ENCODE assay signal across 7 mouse cellular contexts in the genomic region with DNA sequence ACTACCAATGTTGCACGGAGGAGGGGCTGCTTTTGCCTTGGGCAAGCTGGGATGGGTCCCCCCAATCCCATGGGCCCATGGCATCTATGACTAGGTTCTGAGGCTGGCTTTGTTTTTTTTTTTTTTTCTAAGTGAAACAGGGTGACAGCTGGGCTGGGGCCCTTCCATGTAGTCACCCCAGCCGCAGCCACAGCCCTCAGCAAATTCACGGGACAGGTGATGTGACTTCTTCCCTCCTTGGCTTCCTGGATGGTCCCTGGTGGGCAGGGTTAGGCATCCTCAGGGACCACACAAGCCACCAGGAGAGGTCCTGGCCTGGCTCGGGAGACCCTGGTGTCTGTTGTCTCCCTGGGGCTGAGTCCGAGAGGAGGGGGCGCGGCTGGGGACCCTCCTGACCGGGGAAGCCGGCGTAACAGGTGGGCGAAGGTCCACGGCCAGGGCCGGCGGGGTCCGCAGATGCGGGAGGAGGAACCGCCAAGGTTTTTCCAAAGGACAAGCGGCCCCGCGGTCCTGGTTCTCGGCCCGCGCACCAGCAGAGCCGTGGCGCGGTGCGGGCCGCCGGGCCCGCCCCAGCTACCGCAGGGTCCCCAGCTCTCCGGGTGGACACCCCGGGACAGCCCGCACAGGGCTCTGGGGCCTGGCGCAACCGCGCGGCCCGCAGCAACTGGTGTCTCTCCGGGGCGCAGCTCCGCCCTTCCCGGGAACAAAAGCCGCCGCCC. TPM values are rescaled to one million over a fixed set of nuclear protein-coding genes. Genes with fewer than 3 reads are reported as not detected.
DNase-seq lines count a peak whose midpoint lies in the region; ATAC-seq and TF ChIP-seq lines count a peak whose summit lies in the region.

No protein-coding gene starts in this region.

- 8% methylated on average over 43 of the region's 45 CpGs for WGBS in lung, embryonic 15.5 days
- WGBS in heart, embryonic 14.5 days, result 9% methylated on average over 45 of the region's 45 CpGs
- 7% methylated on average over 45 of the region's 45 CpGs for WGBS in liver, embryonic 14.5 days (ENCODE audit: insufficient replicate concordance)
- WGBS in stomach, postnatal 0 days, result 18% methylated on average over 25 of the region's 45 CpGs

- H3K27me3 ChIP-seq in lung, embryonic 15.5 days, result peaks cover 50% of the 10 kb centered on the region
- peaks cover 68% of the 10 kb centered on the region for H3K27me3 ChIP-seq in heart, embryonic 14.5 days (ENCODE audit: control insufficient read depth, insufficient read depth, low read length)
- H3K27me3 ChIP-seq in liver, embryonic 14.5 days (ENCODE audit: control insufficient read depth, insufficient read depth, low read length), result peaks cover 37% of the 10 kb centered on the region
- no peaks in the 10 kb centered on the region; the same call in 1 of the 2 replicates for H3K27me3 ChIP-seq in stomach, postnatal 0 days (ENCODE audit: control insufficient read depth, insufficient read depth, low read length)

- no peaks in the 10 kb centered on the region for H3K9me3 ChIP-seq in lung, embryonic 15.5 days
- no peaks in the 10 kb centered on the region for H3K9me3 ChIP-seq in heart, embryonic 14.5 days (ENCODE audit: control insufficient read depth, low read length)
- H3K9me3 ChIP-seq in liver, embryonic 14.5 days (ENCODE audit: control insufficient read depth, low read length), result no peaks in the 10 kb centered on the region
- no peaks in the 10 kb centered on the region for H3K9me3 ChIP-seq in stomach, postnatal 0 days (ENCODE audit: control insufficient read depth, low read length)

- TF ChIP-seq CTCF in liver, embryonic 14.5 days (IDR thresholded peaks at IDR 0.05; ENCODE audit: low read depth), result no peak
- no peak for TF ChIP-seq CTCF in stomach, postnatal 0 days (IDR thresholded peaks at IDR 0.05; ENCODE audit: low read depth)

- TF ChIP-seq EP300 in liver, embryonic 14.5 days (IDR thresholded peaks at IDR 0.05; ENCODE audit: low read depth), result no peak
- TF ChIP-seq EP300 in stomach, postnatal 0 days (optimal IDR thresholded peaks at IDR 0.05), result no peak

- DNase-seq in lung, postnatal 14 days, result no peak
- no peak for DNase-seq in liver, embryonic 14.5 days (ENCODE audit: low read depth in 3 of 3, low spot score in 3 of 3)
- peak; percentile 62 for DNase-seq in stomach, postnatal 0 days (ENCODE audit: low spot score)
- DNase-seq in retina, postnatal 1 day, result no peak
- no peak for DNase-seq in c-Kit-positive CD71-positive TER-119-positive erythroid progenitor cells, embryonic 14.5 days (ENCODE audit: low spot score)

- H3K9ac ChIP-seq in lung, embryonic 15.5 days, result peak overlapping the region; percentile 50
- peak overlapping the region; percentile 64 for H3K9ac ChIP-seq in heart, embryonic 14.5 days (ENCODE audit: low read length)
- no peak overlapping the region for H3K9ac ChIP-seq in liver, embryonic 14.5 days (replicated peaks)
- peak overlapping the region; percentile 53 for H3K9ac ChIP-seq in stomach, postnatal 0 days (ENCODE audit: low read length)

- 0 out of 2 replicates have a peak, but pooled peaks have one; percentile 19 for ATAC-seq in lung, embryonic 15.5 days (ENCODE audit: borderline replicate concordance, extremely low read depth, low FRiP score, low TSS enrichment)
- no peak for ATAC-seq in heart, embryonic 14.5 days (ENCODE audit: insufficient number of reproducible peaks, insufficient read depth, low FRiP score, low read depth)
- no peak for ATAC-seq in liver, embryonic 14.5 days (ENCODE audit: insufficient read depth)
- ATAC-seq in stomach, postnatal 0 days (ENCODE audit: low FRiP score, low TSS enrichment), result peak; percentile 46; the same call in 1 of the 2 replicates

- no peaks in the 10 kb centered on the region for H3K36me3 ChIP-seq in lung, embryonic 15.5 days
- no peaks in the 10 kb centered on the region for H3K36me3 ChIP-seq in heart, embryonic 14.5 days (ENCODE audit: control insufficient read depth, insufficient read depth, low read length)
- H3K36me3 ChIP-seq in liver, embryonic 14.5 days (replicated peaks; ENCODE audit: control insufficient read depth, insufficient read depth, low read depth), result no peaks in the 10 kb centered on the region
- H3K36me3 ChIP-seq in stomach, postnatal 0 days (ENCODE audit: control insufficient read depth, insufficient read depth, low read length), result no peaks in the 10 kb centered on the region

- H3K4me3 ChIP-seq in lung, embryonic 15.5 days, result peak overlapping the region; percentile 49
- peak overlapping the region; percentile 39 to 49 for H3K4me3 ChIP-seq in heart, embryonic 14.5 days (ENCODE audit: control insufficient read depth in 1 of 2, insufficient read depth in 1 of 2, low read depth in 1 of 2, low read length in 2 of 2)
- peak overlapping the region in 1 of 2 experiments; percentile 22; a peak in 1 of 4 replicates for H3K4me3 ChIP-seq in liver, embryonic 14.5 days (ENCODE audit: insufficient read depth in 1 of 2, low read depth in 2 of 2, low read length in 2 of 2)
- peak overlapping the region; percentile 49 for H3K4me3 ChIP-seq in stomach, postnatal 0 days (ENCODE audit: low read depth, low read length)

- no peak overlapping the region for H3K27ac ChIP-seq in lung, embryonic 15.5 days
- no peak overlapping the region for H3K27ac ChIP-seq in heart, embryonic 14.5 days (replicated peaks in 1 of 2; ENCODE audit: control insufficient read depth in 1 of 2, insufficient read depth in 1 of 2, low read depth in 2 of 2, low read length in 2 of 2)
- no peak overlapping the region for H3K27ac ChIP-seq in liver, embryonic 14.5 days
- H3K27ac ChIP-seq in stomach, postnatal 0 days (replicated peaks), result no peak overlapping the region

- peak overlapping the region; percentile 86 for H3K4me2 ChIP-seq in lung, embryonic 15.5 days
- peak overlapping the region; percentile 73 for H3K4me2 ChIP-seq in heart, embryonic 14.5 days (ENCODE audit: low read length)
- peak overlapping the region; percentile 27; the same call in 1 of the 2 replicates for H3K4me2 ChIP-seq in liver, embryonic 14.5 days (ENCODE audit: low read depth)
- H3K4me2 ChIP-seq in stomach, postnatal 0 days (replicated peaks; ENCODE audit: low read depth), result peak overlapping the region; percentile 60

- peaks cover 15% of the 10 kb centered on the region for H3K4me1 ChIP-seq in lung, embryonic 15.5 days
- H3K4me1 ChIP-seq in heart, embryonic 14.5 days (ENCODE audit: control insufficient read depth in 2 of 2, insufficient read depth in 2 of 2, low read length in 2 of 2), result peaks cover 0 to 10% of the 10 kb centered on the region in 2 experiments; a peak in 1 of 4 replicates
- no peaks in the 10 kb centered on the region for H3K4me1 ChIP-seq in liver, embryonic 14.5 days (replicated peaks; ENCODE audit: control insufficient read depth in 2 of 2, insufficient read depth in 2 of 2, low read length in 1 of 2)
- 0 out of 2 replicates have a peak, but pooled peaks cover 3% of the 10 kb centered on the region for H3K4me1 ChIP-seq in stomach, postnatal 0 days (replicated peaks; ENCODE audit: control insufficient read depth, insufficient read depth)

RNA-seq across cellular contexts. Expression of a gene that starts 1.1 kb away (rescaled TPM):
- 0.74 and 0.79 TPM in 2 replicates for polyA plus RNA-seq in lung, embryonic 15.5 days (2015; fragmentation: Nextera tagmentation; extraction: Ambion mirVana)
- 0.09 and 0.22 TPM in 2 replicates for polyA plus RNA-seq in heart, embryonic 14.5 days (2014; fragmentation: Nextera tagmentation; extraction: Ambion mirVana)
- 0.01 and 0.02 TPM in 2 replicates for polyA plus RNA-seq in liver, embryonic 14.5 days (2012; rRNA removed)
- not detected in 2 replicates for polyA plus RNA-seq in liver, embryonic 14.5 days (2014; fragmentation: Nextera tagmentation; extraction: Ambion mirVana)
- polyA plus RNA-seq in stomach, postnatal 0 days (2015; fragmentation: Nextera tagmentation; extraction: Ambion mirVana), result 0.65 and 0.75 TPM in 2 replicates

Comparison
In these comparisons a context has a peak if more than half of its experiments do, and no peak if none do; other contexts are left out.
1. ATAC-seq: peak in lung, embryonic 15.5 days (single experiment) and stomach, postnatal 0 days (single experiment); none in heart, embryonic 14.5 days (single experiment) and liver, embryonic 14.5 days (single experiment).
2. H3K4me2 ChIP-seq: peak in every context shown above with its lines; median percentile 86 in lung, embryonic 15.5 days; 73 in heart, embryonic 14.5 days; 60 in stomach, postnatal 0 days; 27 in liver, embryonic 14.5 days.